Mouse (Mus musculus): Measurements from ENCODE around the gene Fut11. TPM values are rescaled to one million over a fixed set of nuclear protein-coding genes. Genes with fewer than 3 reads are reported as not detected.

Gene Fut11
- 3.0 and 3.4 TPM in 2 replicates for polyA plus RNA-seq (2012; rRNA removed)

GRCm38 (mm10) chr14:20694884-20695760 is at the start of gene Fut11:
Fut11 (plus strand) TSS chr14:20694968.

GRCm38 (mm10) chr14:20656361-20656760 is 38.4 kb upstream of the Fut11 start, which contains the start of gene Myoz1:
Myoz1 (minus strand) TSS chr14:20656540.

GRCm38 (mm10) chr14:20668154-20668810 is 26.5 kb upstream of the Fut11 start, which contains the start of gene Synpo2l:
Synpo2l (minus strand) TSS chr14:20668354.

GRCm38 (mm10) chr14:20674064-20674833 is 20.5 kb upstream of the Fut11 start, which contains the start of gene Sec24c:
Sec24c (plus strand) TSS chr14:20674308.

GRCm38 (mm10) chr14:20702741-20703381 is 8.1 kb downstream of the Fut11 start, which contains the start of gene Chchd1:
Chchd1 (plus strand) TSS chr14:20703006.

GRCm38 (mm10) chr14:20707201-20708190 is 12.7 kb downstream of the Fut11 start, which contains the start of gene Zswim8:
Zswim8 (plus strand) TSS chr14:20707552.

GRCm38 (mm10) chr14:20733952-20734774 is 39.4 kb downstream of the Fut11 start, which contains the start of gene Ndst2:
Ndst2 (minus strand) TSS chr14:20734562.

Other genes starting within 250 kb of the Fut11 start
- gene Cfap70, start 242.7 kb upstream of the Fut11 start, polyA plus RNA-seq (2012; rRNA removed), result 0.01 and 0.16 TPM in 2 replicates
- gene Anxa7, start 214.8 kb upstream of the Fut11 start, polyA plus RNA-seq (2012; rRNA removed), result 37.5 and 39.0 TPM in 2 replicates
- 1.4 and 1.9 TPM in 2 replicates for gene Mss51, start 198.1 kb upstream of the Fut11 start, polyA plus RNA-seq (2012; rRNA removed)
- gene Ppp3cb, start 148.4 kb upstream of the Fut11 start, polyA plus RNA-seq (2012; rRNA removed), result 25.2 and 29.3 TPM in 2 replicates
- gene Usp54, start 53.9 kb upstream of the Fut11 start, polyA plus RNA-seq (2012; rRNA removed), result 1.5 TPM in 2 replicates
- 0.08 and 0.36 TPM in 2 replicates for gene Myoz1, start 38.4 kb upstream of the Fut11 start, polyA plus RNA-seq (2012; rRNA removed)
- 0.05 and 0.43 TPM in 2 replicates for gene Synpo2l, start 26.6 kb upstream of the Fut11 start, polyA plus RNA-seq (2012; rRNA removed)
- gene Sec24c, start 20.7 kb upstream of the Fut11 start, polyA plus RNA-seq (2012; rRNA removed), result 31.9 and 38.3 TPM in 2 replicates
- gene Chchd1, start 8.0 kb downstream of the Fut11 start, polyA plus RNA-seq (2012; rRNA removed), result 63.3 and 71.3 TPM in 2 replicates
- gene Zswim8, start 12.6 kb downstream of the Fut11 start, polyA plus RNA-seq (2012; rRNA removed), result 13.7 and 15.3 TPM in 2 replicates
- 19.0 and 23.5 TPM in 2 replicates for gene Ndst2, start 39.6 kb downstream of the Fut11 start, polyA plus RNA-seq (2012; rRNA removed)
- 4.9 and 6.0 TPM in 2 replicates for gene Camk2g, start 99.1 kb downstream of the Fut11 start, polyA plus RNA-seq (2012; rRNA removed)
- gene Plau, start 141.7 kb downstream of the Fut11 start, polyA plus RNA-seq (2012; rRNA removed), result 1.3 TPM in 2 replicates
- 16.5 and 18.4 TPM in 2 replicates for gene Vcl, start 234.4 kb downstream of the Fut11 start, polyA plus RNA-seq (2012; rRNA removed)

All from liver, embryonic 14 days (tissue).